Mouse (Mus musculus) heart, adult 8-10 months (tissue): ENCODE results near the gene Frem1. TPM values are rescaled to one million over a fixed set of nuclear protein-coding genes. Genes with fewer than 3 reads are reported as not detected.

Source experiments
- DNase-seq: peaks from one replicate; pipeline ENCODE4 v3.0.0; 2022; ENCODE audit warnings: low spot score
- total RNA-seq, 4 experiments: library from RNA; stranded (reverse); gene quantifications; 2 replicates each; pipeline ENCODE4 v1.2.4; 2022

Gene Frem1
- total RNA-seq, 4 experiments from 2014 or later, result 0.14 to 0.44 (median 0.17) TPM

- no peak for DNase-seq
Observed at GRCm38 (mm10) chr4:83031591-83031990, 20.5 kb downstream of the Frem1 start.

- DNase-seq, result no peak
Observed at GRCm38 (mm10) chr4:83030097-83030496, 22.0 kb downstream of the Frem1 start.

DNA sequence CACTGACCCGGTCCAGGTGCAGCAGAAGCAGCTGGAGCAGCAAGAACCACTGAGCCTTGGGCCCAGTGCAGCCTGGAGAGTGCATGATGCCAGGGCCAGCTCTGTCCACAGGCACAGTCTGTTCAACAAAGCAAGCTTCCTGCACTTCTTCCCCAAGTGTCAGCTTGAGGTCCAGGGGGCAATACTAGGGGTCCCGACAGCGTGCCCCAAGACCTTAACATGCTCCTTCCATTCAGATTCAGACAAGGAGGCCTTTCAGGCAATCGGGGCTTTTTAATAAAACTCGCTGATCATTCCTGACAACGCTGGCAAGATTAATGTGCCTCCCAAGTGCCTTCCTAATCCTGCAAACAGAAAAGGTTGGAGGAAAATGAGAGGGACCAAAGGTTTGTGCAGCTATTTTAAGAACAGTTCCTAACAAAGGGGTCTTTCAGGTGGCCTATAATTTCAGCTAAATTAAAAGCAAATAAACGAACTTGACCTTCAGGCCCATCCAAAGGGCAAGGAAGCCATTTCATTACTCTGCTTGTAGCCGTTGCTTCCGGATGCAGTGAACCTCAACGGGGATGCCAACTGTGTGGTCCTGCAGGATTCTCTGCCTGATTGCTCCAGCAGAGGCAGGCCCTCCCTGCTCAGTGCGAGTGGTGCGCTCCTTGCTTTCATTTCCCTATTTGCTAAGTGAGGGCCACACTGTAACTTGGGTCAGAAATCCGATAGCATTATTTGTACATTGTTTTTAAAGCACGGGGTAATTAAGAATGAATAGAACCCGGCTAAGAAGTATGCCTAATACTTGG lies 31.2 kb downstream of the Frem1 start:
- DNase-seq, result no peak

GRCm38 (mm10) chr4:83018111-83019105 lies 33.7 kb downstream of the Frem1 start:
- no peak for DNase-seq

- DNase-seq, result no peak
Observed at GRCm38 (mm10) chr4:83014538-83014937, 37.6 kb downstream of the Frem1 start.

DNA sequence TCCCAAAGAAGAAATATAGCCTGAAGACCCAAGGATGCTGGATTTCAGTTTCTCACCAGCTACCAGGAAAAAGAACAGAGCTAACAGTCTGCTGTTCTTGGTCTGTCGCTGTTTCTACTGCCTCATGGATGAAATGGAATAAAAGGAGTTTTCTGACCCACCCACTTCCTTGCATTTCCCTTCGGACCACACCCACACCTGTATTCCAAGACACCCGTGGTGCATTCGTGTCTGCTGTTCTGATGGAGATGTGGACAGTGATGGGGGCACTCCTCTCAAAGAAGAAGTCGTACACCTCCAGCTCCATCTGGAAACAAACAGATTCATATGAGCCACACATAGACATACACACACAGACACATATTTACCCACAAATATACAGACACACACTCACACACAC lies 48.1 kb downstream of the Frem1 start:
- DNase-seq, result no peak

DNA sequence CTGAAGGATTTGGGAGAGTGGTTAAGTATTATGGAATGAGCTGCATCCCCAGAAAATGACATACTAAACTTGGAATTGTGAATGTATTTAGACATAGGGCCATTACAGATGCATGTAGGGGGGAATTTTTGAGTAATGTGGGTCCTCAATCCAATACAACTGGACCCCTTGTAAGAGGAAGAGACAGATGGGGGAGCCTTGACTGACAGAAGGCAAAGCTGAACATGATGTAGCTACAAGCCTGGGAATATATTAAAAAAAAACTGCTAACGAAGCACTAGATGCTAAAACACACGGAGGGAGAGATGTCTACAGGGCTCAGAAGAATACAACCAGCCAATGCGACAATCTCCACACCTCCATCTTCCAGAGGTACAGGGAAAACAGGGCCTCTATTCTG lies 60.1 kb downstream of the Frem1 start:
- DNase-seq, result no peak

DNA sequence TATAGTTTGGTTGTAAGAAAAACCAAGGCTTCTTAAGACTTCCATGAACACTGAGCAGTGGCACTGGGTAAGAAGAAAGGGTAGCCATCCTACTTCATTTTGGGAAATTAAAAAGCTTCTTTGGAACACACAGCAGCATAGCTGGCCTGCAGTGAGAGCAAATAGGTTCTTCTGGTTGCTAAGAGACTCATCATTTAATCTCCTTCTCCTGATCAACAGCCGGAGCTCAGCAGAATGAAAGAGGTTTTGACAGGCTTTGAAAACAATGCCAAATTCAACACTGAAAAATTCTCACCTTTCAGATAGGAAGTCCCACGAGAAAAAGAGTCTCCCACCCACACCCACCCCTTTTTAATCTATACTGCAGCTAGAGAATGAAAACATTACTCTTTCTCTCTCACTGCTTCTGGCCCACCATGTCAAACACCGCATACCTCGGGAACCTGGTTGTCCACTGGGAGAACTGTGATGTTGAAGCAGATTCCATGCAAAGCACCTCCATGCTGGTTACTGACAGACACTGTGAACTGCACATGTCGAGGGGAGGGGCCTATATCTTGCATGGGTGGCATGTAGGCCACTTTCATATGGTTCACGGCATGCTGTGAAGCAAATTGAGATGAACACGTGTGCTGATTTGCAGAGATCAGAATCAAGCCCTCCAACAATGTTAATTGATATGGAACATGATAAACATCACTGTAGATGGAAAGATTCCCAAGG lies 61.0 kb downstream of the Frem1 start:
- no peak for DNase-seq

DNA sequence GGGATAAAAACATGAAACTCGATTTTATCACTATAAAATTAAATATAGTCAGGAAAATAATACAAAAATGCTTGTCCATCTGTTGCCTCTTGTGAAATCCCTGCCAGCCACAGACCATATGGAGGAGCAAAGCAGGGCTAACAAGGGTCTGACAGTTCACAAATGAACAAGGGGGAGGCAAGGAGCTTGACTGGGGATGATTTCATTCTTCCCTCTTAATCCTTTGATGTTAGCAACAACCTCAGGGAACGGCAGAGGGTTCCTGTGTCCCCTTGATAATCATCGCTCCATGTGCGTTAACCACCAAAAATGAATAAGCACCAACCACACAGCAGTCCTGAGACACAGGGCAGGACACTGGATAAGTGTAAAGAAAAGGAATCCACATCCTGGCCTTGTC lies 79.8 kb downstream of the Frem1 start:
- no peak for DNase-seq

GRCm38 (mm10) chr4:82970901-82971648 lies 81.1 kb downstream of the Frem1 start:
- no peak for DNase-seq

DNA sequence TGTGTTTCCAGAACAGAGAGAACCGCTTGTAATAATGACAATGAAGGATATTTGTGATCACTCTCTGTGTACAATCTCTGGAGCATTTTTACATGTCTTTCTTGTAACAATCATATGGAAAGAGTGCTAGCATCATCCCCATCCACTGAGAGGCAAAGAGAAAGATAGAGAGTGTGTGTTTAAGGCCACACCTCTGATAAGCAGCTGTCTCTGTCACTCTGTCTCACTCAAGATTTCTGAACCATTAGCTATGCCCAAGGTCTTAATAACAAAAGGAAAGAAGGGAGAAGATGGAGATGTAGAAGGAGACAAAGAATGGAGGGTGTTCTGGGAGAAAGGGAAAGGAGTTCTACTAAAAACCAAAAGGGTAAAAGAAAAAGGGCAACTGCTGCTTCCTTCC lies 91.1 kb downstream of the Frem1 start:
- no peak for DNase-seq

- DNase-seq, result no peak
Observed at GRCm38 (mm10) chr4:82957827-82958538, 94.2 kb downstream of the Frem1 start.

GRCm38 (mm10) chr4:82953992-82954391 lies 98.1 kb downstream of the Frem1 start:
- DNase-seq, result no peak

DNA sequence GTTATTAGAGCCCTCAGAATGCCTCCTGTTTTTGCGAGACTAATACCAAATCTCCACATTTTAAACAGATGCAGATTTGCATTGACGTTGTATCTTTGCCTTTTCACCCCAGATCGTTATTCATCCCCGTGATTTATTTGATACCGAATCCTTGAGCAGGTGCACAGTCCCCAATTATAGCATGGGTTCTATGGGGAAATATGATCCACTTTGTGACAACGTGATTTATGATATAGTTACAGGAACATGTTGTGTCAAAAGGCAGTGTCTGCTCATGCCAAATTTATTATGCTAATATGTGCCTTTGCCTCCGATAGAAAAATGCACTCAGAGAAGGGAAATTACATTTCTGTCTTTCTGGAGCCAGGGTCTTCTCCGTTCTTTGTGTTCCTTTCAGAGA lies 102.6 kb downstream of the Frem1 start:
- no peak for DNase-seq

DNA sequence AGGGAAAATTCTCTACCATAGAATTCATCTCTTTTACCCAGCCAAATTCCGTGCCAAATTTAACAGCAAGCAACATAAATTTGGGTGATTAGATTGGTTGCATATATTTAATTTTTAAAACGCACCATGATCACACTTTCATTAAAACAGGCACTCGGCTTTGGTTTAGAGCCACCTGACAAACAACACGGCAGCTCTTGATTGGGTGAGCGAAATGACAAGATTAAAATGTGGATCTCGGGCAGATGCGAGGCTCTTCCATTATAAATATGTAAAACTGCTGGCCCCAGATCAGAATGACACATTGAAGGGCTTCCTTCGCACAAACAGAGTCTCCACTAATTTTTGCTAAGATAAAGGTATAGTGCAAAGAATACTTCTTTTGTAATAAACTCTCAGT lies 105.4 kb downstream of the Frem1 start:
- DNase-seq, result no peak

GRCm38 (mm10) chr4:82946276-82946612 lies 105.9 kb downstream of the Frem1 start:
- DNase-seq, result no peak

GRCm38 (mm10) chr4:82945572-82946275 lies 106.4 kb downstream of the Frem1 start:
- DNase-seq, result no peak

DNA sequence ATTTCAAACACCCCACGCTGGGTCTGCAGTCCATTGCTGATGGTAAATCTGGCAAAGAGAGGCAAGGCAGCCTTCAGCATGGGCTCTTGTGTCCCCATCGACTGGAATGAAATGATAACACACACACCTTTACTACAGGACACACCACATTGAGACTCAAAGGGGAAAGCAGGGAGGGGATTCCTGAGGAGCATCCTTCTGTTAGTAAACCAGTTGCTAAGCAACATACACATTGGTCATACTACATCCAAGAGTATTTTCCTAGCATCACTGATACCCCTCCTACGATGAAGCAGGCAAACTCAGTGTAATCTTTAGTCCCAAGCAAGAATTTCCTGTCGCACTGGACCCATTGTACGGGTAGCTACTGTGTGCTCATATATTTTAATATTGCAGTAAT lies 111.5 kb downstream of the Frem1 start:
- no peak for DNase-seq

DNA sequence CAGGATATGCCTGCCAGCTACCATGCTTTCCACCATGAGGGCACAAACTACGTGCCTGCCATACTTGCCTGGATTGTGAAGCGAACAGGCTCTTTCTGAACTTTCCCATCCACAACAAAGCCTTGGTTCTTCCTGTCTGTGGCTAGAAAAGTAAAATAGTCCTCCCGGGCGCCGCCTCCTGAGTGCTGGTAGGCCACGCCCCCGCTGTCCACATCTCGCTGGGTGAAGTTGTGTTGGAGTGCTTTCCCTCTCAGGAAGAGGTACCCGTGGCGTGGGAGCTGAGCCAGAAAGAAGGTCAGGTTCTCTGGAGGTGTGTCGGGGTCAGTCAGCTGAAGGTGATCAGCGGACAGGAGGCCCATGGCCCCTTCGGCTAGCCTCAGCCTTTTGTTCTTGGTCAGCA lies 111.9 kb downstream of the Frem1 start:
- no peak for DNase-seq

GRCm38 (mm10) chr4:82934308-82934707 lies 117.8 kb downstream of the Frem1 start:
- DNase-seq, result peak; percentile 20
